Mouse (Mus musculus): ENCODE measurements around the gene Ess2.
"Not testable (repeated sequence)": the region's sequence is repeated elsewhere in the genome, so short reads cannot be mapped to it uniquely, and the experiment has no call there.

Gene Ess2

GRCm38 (mm10) chr16:17911052-17911595 is at the start of gene Ess2:
Gene Ess2 (minus strand): TSS chr16:17911348.
- peak; percentile 96 for DNase-seq

GRCm38 (mm10) chr16:17956052-17956638 is 45.0 kb upstream of the Ess2 start:
- not testable (repeated sequence) for DNase-seq

GRCm38 (mm10) chr16:17951618-17952017 is 40.5 kb upstream of the Ess2 start:
- DNase-seq = no peak

- DNase-seq = no peak
Observed at GRCm38 (mm10) chr16:17950068-17950467, 38.9 kb upstream of the Ess2 start.

- no peak for DNase-seq
Observed at GRCm38 (mm10) chr16:17949421-17949877, 38.3 kb upstream of the Ess2 start.

- DNase-seq = no peak
Observed at GRCm38 (mm10) chr16:17945081-17945831, 34.1 kb upstream of the Ess2 start.

- DNase-seq = no peak
Observed at GRCm38 (mm10) chr16:17943466-17943865, 32.3 kb upstream of the Ess2 start.

- no peak for DNase-seq
Observed at GRCm38 (mm10) chr16:17939255-17939751, 28.2 kb upstream of the Ess2 start.

- DNase-seq = peak; percentile 53
Observed at GRCm38 (mm10) chr16:17938821-17939220, 27.7 kb upstream of the Ess2 start.

- no peak for DNase-seq
Observed at GRCm38 (mm10) chr16:17938187-17938586, 27.0 kb upstream of the Ess2 start.

GRCm38 (mm10) chr16:17936776-17937175 is 25.6 kb upstream of the Ess2 start:
- no peak for DNase-seq

GRCm38 (mm10) chr16:17934445-17934910 is 23.3 kb upstream of the Ess2 start:
- no peak for DNase-seq

- no peak for DNase-seq
Observed at GRCm38 (mm10) chr16:17933594-17934444, 22.7 kb upstream of the Ess2 start.

GRCm38 (mm10) chr16:17931906-17932460 is 20.8 kb upstream of the Ess2 start:
- DNase-seq = no peak

GRCm38 (mm10) chr16:17929631-17930030 is 18.5 kb upstream of the Ess2 start:
- no peak for DNase-seq

- no peak for DNase-seq
Observed at GRCm38 (mm10) chr16:17929211-17929610, 18.1 kb upstream of the Ess2 start.

- peak; percentile 46 for DNase-seq
Observed at GRCm38 (mm10) chr16:17928627-17929104, 17.5 kb upstream of the Ess2 start.

- peak; percentile 88 for DNase-seq
Observed at GRCm38 (mm10) chr16:17928087-17928580, 17.0 kb upstream of the Ess2 start, which contains the start of gene Slc25a1. Gene Slc25a1 (minus strand): TSS chr16:17928219.

GRCm38 (mm10) chr16:17927351-17928082 is 16.4 kb upstream of the Ess2 start:
- peak; percentile 26 for DNase-seq

GRCm38 (mm10) chr16:17922163-17922538 is 11.0 kb upstream of the Ess2 start:
- peak; percentile 18 for DNase-seq
